Mouse (Mus musculus) heart, adult 2 months (tissue): ENCODE data around the gene Ssna1. TPM values are rescaled to one million over a fixed set of nuclear protein-coding genes. Genes with fewer than 3 reads are reported as not detected.

Source experiments
- DNase-seq, 2 experiments: peaks; one replicate each; pipeline ENCODE4 v3.0.0; 2021
- H3K27ac ChIP-seq: fragments of 200-600 bp; 2 replicates; pipeline ENCODE4 v1.8.1; 2022
- H3K27me3 ChIP-seq: fragments of 200-500 bp; 2 replicates; pipeline ENCODE4 v1.6.1; 2012; ENCODE audit warnings: mild to moderate bottlenecking, low read length, inconsistent platforms, mixed read lengths; ENCODE audit not compliant: control insufficient read depth, insufficient read depth
- H3K36me3 ChIP-seq: fragments of 200-500 bp; 2 replicates; pipeline ENCODE4 v1.6.1; 2012; ENCODE audit warnings: low read length, inconsistent platforms; ENCODE audit not compliant: control insufficient read depth, insufficient read depth
- H3K4me1 ChIP-seq: fragments of 200-500 bp; 2 replicates; pipeline ENCODE4 v1.6.1; 2011; ENCODE audit warnings: low read length; ENCODE audit not compliant: control insufficient read depth, insufficient read depth
- H3K4me3 ChIP-seq: fragments of 200-600 bp; 2 replicates; pipeline ENCODE4 v1.8.1; 2022
- H3K79me2 ChIP-seq: fragments of 200-500 bp; replicated peaks from 2 replicates; pipeline ENCODE4 v1.6.1; 2012; ENCODE audit warnings: mild to moderate bottlenecking, inconsistent platforms, low read length, moderate library complexity, mixed read lengths; ENCODE audit not compliant: control insufficient read depth, insufficient read depth
- H3K9ac ChIP-seq: fragments of 200-500 bp; 2 replicates; pipeline ENCODE4 v1.6.1; 2012; ENCODE audit warnings: low read depth, mild to moderate bottlenecking, control low read depth, inconsistent platforms, low read length, mixed read lengths
- CTCF ChIP-seq: fragments of 200-600 bp; IDR thresholded peaks from 2 replicates; pipeline ENCODE4 v1.8.1; 2022; ENCODE audit warnings: antibody characterized with exemption, mild to moderate bottlenecking, moderate library complexity
- EP300 ChIP-seq: fragments of 200-500 bp; IDR thresholded peaks from 2 replicates; pipeline ENCODE4 v1.6.1; 2011; ENCODE audit warnings: low read depth, low read length, control low read depth; ENCODE audit not compliant: insufficient read depth
- POLR2A ChIP-seq: fragments of 200-500 bp; IDR thresholded peaks from 2 replicates; pipeline ENCODE4 v1.6.1; 2011; ENCODE audit warnings: mild to moderate bottlenecking, low read depth, low read length, control low read depth; ENCODE audit not compliant: insufficient read depth
- WGBS: fragments of 180-500 bp; shearing (Covaris S2); methylation state at CpG from one replicate; pipeline ENCODE4 v1.1.7; 2018; 5-methylcytosine and 5-hydroxymethylcytosine counted together
- intact Hi-C: fragments of 180-260 bp; cut with DNase I; formaldehyde crosslinking; loops from one replicate; pipeline ENCODE4 v1.15.1; 2025
- long read RNA-seq: library from polyadenylated mRNA; stranded (forward); transcript quantifications from one replicate; pipeline ENCODE4 v2.0.0, GENCODE M21; 2021
- polyA plus RNA-seq: library from polyadenylated mRNA; depleted of rRNA; stranded (reverse); fragments of >200 nt; gene quantifications from 2 replicates; pipeline ENCODE4 v1.2.3, GENCODE M21; 2012; rRNA removed
- total RNA-seq, 2 experiments: library from RNA; stranded (reverse); gene quantifications; 2 replicates each; pipeline ENCODE4 v1.2.3; 2021

Ssna1 gene
- total RNA-seq (10 to 100 TPM; 39.7 to 41.5 TPM), polyA plus RNA-seq (33.1 and 36.3 TPM in 2 replicates)
- long read RNA-seq, transcript Ssna1-204 (2 exons, 1,006 nt), result minor isoform, 8 of 29 reads
- long read RNA-seq, transcript Ssna1-201 (3 exons, 862 nt), result major isoform, 17 of 29 reads
- long read RNA-seq, partial matches to known transcripts, result 0 of 29 reads
- long read RNA-seq, other reads (novel, unspliced or antisense), result 4 of 29 reads

GRCm38 (mm10) chr2:25271827-25272511 lies at the start of gene Ssna1, which contains the start of gene Anapc2:
Gene Ssna1, minus strand, starts transcription at chr2:25272438.
Gene Anapc2, plus strand, starts transcription at chr2:25272478.
- intact Hi-C loops, result loop anchor here (1.0 to 5.0 kb wide), 3 partner anchors 17 to 60 kb away; partner anchors contain the start of genes Man1b1 and Tmem203
- Histone ChIP-seq H3K27me3 (no peaks in the 10 kb centered on the region), H3K27ac (peak within 1 kb of the TSS; percentile 95), H3K4me3 (peak within 1 kb of the TSS; percentile 93), H3K79me2 (0 out of 2 replicates have a peak, but pooled peaks cover 2% of the 10 kb centered on the region), H3K4me1 (peaks cover 9% of the 10 kb centered on the region), H3K9ac (peak within 1 kb of the TSS; percentile 86), H3K36me3 (no peaks in the 10 kb centered on the region; the same call in 1 of the 2 replicates)
- WGBS, result under 1% methylated on average over 55 of the region's 55 CpGs
- TF ChIP-seq CTCF, result peak; percentile 61
- peak; percentile 88 for TF ChIP-seq POLR2A
- TF ChIP-seq EP300, result peak; percentile 83
- DNase-seq, result peak; percentile 97 to 99

GRCm38 (mm10) chr2:25320084-25320483 lies 47.8 kb upstream of the Ssna1 start:
- Histone ChIP-seq H3K79me2 (no peaks in the 10 kb centered on the region), H3K4me3 (no peak overlapping the region), H3K36me3 (no peaks in the 10 kb centered on the region), H3K9ac (no peak overlapping the region), H3K4me1 (no peaks in the 10 kb centered on the region), H3K27me3 (peaks cover 3% of the 10 kb centered on the region; the same call in 1 of the 2 replicates), H3K27ac (no peak overlapping the region)
- intact Hi-C loops, result no loop called here
- DNase-seq, result no peak
- TF ChIP-seq CTCF (no peak), POLR2A (no peak), EP300 (no peak)
- WGBS, result 33% methylated on average over 2 of the region's 2 CpGs

GRCm38 (mm10) chr2:25318971-25319773 lies 46.9 kb upstream of the Ssna1 start, which contains the start of gene Grin1:
Gene Grin1, minus strand, starts transcription at chr2:25319187.
- Histone ChIP-seq H3K27me3 (peaks cover 3% of the 10 kb centered on the region; the same call in 1 of the 2 replicates), H3K36me3 (no peaks in the 10 kb centered on the region), H3K9ac (no peak within 1 kb of the TSS), H3K27ac (no peak within 1 kb of the TSS), H3K4me3 (no peak within 1 kb of the TSS), H3K79me2 (no peaks in the 10 kb centered on the region), H3K4me1 (no peaks in the 10 kb centered on the region)
- TF ChIP-seq CTCF (no peak), POLR2A (no peak), EP300 (no peak)
- 10% methylated on average over 58 of the region's 58 CpGs for WGBS
- intact Hi-C loops, result no loop called here
- DNase-seq, result peak; percentile 33 to 65

DNA sequence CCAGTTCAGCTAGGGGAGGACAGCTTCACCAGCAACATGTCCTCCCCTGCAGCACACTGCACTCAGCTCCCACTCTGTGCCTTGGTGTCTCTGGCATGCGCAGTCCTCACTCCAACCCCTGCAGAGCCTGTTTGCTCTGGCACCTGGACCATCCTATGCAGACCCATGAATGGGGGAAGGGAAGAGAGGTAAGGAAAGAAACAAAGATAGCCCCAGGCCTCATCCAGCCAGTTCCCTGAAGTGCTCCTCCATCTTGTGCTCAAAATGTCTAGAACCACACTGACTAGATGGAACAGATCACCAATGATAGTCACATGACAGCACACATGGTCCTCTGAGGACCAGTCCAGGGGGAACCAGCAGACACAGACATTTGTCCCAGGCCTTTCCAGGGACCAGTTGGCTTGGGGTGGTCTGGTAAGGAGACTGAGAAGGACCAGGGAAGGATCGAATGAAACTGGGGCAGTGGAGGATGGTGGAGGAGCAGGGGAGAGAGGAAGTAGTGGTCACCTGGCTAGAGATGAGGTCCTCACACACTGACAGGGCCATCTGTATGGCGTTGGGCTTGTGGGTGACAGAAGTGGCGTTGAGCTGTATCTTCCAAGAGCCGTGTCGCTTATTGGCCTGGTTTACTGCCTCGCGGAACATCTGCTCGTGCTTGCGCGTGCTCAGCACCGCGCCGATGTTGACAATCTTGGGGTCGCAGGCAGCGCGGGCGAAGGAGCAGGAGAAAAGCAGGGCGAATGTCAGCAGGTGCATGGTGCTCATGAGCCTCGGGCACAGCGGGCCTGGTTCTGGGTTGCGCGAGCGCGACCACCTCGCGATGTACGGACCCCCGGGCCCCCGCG lies 46.1 kb upstream of the Ssna1 start:
- Histone ChIP-seq H3K79me2 (no peaks in the 10 kb centered on the region), H3K36me3 (no peaks in the 10 kb centered on the region), H3K4me3 (no peak overlapping the region), H3K9ac (no peak overlapping the region), H3K4me1 (no peaks in the 10 kb centered on the region), H3K27ac (no peak overlapping the region), H3K27me3 (peaks cover 3% of the 10 kb centered on the region; the same call in 1 of the 2 replicates)
- intact Hi-C loops, result no loop called here
- no peak for DNase-seq
- WGBS, result 10% methylated on average over 31 of the region's 31 CpGs
- TF ChIP-seq CTCF (no peak), EP300 (no peak), POLR2A (no peak)

GRCm38 (mm10) chr2:25311491-25311891 lies 39.3 kb upstream of the Ssna1 start:
- TF ChIP-seq POLR2A (no peak), CTCF (no peak), EP300 (no peak)
- Histone ChIP-seq H3K79me2 (no peaks in the 10 kb centered on the region), H3K27me3 (peaks cover 8% of the 10 kb centered on the region), H3K36me3 (no peaks in the 10 kb centered on the region), H3K4me1 (no peaks in the 10 kb centered on the region), H3K27ac (no peak overlapping the region), H3K4me3 (no peak overlapping the region), H3K9ac (no peak overlapping the region)
- WGBS, result 6% methylated on average over 11 of the region's 11 CpGs
- no peak for DNase-seq
- intact Hi-C loops, result no loop called here
